Mouse (Mus musculus) intestine, embryonic 16.5 days (tissue): Measurements from ENCODE around the gene Enpp6. TPM values are rescaled to one million over a fixed set of nuclear protein-coding genes. Genes with fewer than 3 reads are reported as not detected.
"Not testable (repeated sequence)": the region's sequence is repeated elsewhere in the genome, so short reads cannot be mapped to it uniquely, and the experiment has no call there.

Experiments used
- ATAC-seq: fragments of 200-750 bp; cut with Nextera tagmentation; 2 replicates; pipeline ENCODE4 v1.8.0; 2017; ENCODE audit warnings: moderate TSS enrichment, moderate library complexity
- H3K27ac ChIP-seq: fragments of 300-500 bp; sonication (generic); 2 replicates; pipeline ENCODE4 v1.5.1; 2014; ENCODE audit warnings: mild to moderate bottlenecking, low read length
- H3K27me3 ChIP-seq: fragments of 300-500 bp; sonication (generic); replicated peaks from 2 replicates; pipeline ENCODE4 v1.6.1; 2014; ENCODE audit warnings: low read length, control low read depth, mixed read lengths; ENCODE audit not compliant: control insufficient read depth, insufficient read depth
- H3K36me3 ChIP-seq: fragments of 300-500 bp; sonication (generic); 2 replicates; pipeline ENCODE4 v1.6.1; 2014; ENCODE audit warnings: low read length, control low read depth; ENCODE audit not compliant: control insufficient read depth, insufficient read depth
- H3K4me1 ChIP-seq: fragments of 300-500 bp; sonication (generic); 2 replicates; pipeline ENCODE4 v1.6.1; 2014; ENCODE audit warnings: low read length, control low read depth, mixed read lengths; ENCODE audit not compliant: control insufficient read depth, insufficient read depth
- H3K4me2 ChIP-seq: fragments of 300-500 bp; sonication (generic); 2 replicates; pipeline ENCODE4 v1.6.1; 2014; ENCODE audit warnings: low read depth, low read length, control low read depth
- H3K4me3 ChIP-seq: fragments of 300-500 bp; sonication (generic); 2 replicates; pipeline ENCODE4 v1.5.1; 2014; ENCODE audit warnings: mild to moderate bottlenecking, low read length
- H3K9ac ChIP-seq: fragments of 300-500 bp; sonication (generic); 2 replicates; pipeline ENCODE4 v1.6.1; 2014; ENCODE audit warnings: low read depth, low read length
- H3K9me3 ChIP-seq: fragments of 300-500 bp; sonication (generic); 2 replicates; pipeline ENCODE4 v1.6.1; 2016; ENCODE audit warnings: low read length, control low read depth; ENCODE audit not compliant: control insufficient read depth
- WGBS: fragments of 180-500 bp; shearing (Covaris S2); extraction: QIAGEN DNeasy Blood & Tissue Kit; methylation state at CpG from one replicate; pipeline ENCODE4 v1.1.7; 2014; 5-methylcytosine and 5-hydroxymethylcytosine counted together
- polyA plus RNA-seq: library from polyadenylated mRNA; unstranded; fragments of >200 nt; fragmentation: Nextera tagmentation; extraction: Ambion mirVana; gene quantifications from 2 replicates; pipeline ENCODE4 v1.2.1, GENCODE M21; 2015

The Enpp6 gene
- polyA plus RNA-seq, 1 experiment from 2014 or later = 0.21 TPM

DNA sequence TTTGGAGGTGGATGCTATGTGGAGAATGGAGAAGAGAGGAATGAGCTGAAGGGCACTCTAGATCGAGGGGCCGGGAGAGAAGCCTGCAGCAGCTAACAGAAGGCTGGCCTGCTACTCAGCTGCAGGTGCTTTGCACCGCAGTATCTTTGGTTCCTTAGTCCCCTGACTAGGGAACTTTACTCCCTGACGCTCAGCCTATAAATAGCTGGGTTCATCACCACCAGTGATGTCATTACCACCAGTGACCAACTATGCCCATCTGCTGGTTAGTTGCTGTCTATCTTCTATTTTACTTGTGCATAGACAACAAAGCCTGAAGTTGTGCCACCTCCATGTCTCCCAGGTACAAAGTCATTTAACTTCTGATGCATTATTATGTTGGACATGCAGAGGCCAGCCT is 37.9 kb downstream of the Enpp6 start:
- Histone ChIP-seq H3K4me3 (no peak overlapping the region), H3K9ac (no peak overlapping the region), H3K4me1 (peaks cover 6% of the 10 kb centered on the region), H3K36me3 (no peaks in the 10 kb centered on the region), H3K27ac (no peak overlapping the region), H3K9me3 (no peaks in the 10 kb centered on the region), H3K27me3 (peaks cover 6% of the 10 kb centered on the region; the same call in 1 of the 2 replicates), H3K4me2 (no peak overlapping the region)
- WGBS = 93% methylated on average over 4 of the region's 4 CpGs
- no peak for ATAC-seq

- WGBS = 70% methylated on average over 10 of the region's 10 CpGs
- Histone ChIP-seq H3K4me3 (no peak overlapping the region), H3K27ac (no peak overlapping the region), H3K27me3 (peaks cover 4% of the 10 kb centered on the region; the same call in 1 of the 2 replicates), H3K4me1 (no peaks in the 10 kb centered on the region), H3K9me3 (no peaks in the 10 kb centered on the region), H3K36me3 (no peaks in the 10 kb centered on the region), H3K4me2 (no peak overlapping the region), H3K9ac (no peak overlapping the region)
- no peak for ATAC-seq
These were observed 40.3 kb downstream of the Enpp6 start for GRCm38 (mm10) chr8:47026841-47027490.

DNA sequence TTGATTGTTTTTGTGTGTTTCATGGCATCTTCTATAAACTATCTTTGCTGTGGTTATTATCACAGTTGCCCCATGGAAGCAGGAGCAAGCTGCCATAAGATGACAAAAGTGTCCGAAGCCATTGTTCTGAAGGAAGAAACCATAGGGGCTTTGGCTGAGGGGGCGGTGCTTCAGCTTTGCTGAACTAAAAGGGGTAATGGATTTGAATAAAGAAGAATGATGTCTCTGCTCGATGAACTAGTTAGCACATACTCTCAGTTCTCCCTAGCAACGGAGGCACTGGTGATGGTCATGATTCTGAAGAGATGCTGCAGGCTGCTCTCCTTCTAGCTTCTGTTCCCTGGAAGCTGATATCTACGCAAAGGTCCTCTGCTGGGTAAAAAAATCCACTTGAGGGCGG is 41.8 kb downstream of the Enpp6 start:
- Histone ChIP-seq H3K4me3 (no peak overlapping the region), H3K27me3 (0 out of 2 replicates have a peak, but pooled peaks cover 4% of the 10 kb centered on the region), H3K4me1 (no peaks in the 10 kb centered on the region), H3K27ac (no peak overlapping the region), H3K36me3 (no peaks in the 10 kb centered on the region), H3K9ac (no peak overlapping the region), H3K4me2 (no peak overlapping the region), H3K9me3 (no peaks in the 10 kb centered on the region)
- ATAC-seq = no peak
- 56% methylated on average over 6 of the region's 6 CpGs for WGBS

GRCm38 (mm10) chr8:47030321-47030720 is 43.6 kb downstream of the Enpp6 start:
- Histone ChIP-seq H3K9me3 (no peaks in the 10 kb centered on the region), H3K4me3 (no peak overlapping the region), H3K27ac (no peak overlapping the region), H3K9ac (no peak overlapping the region), H3K4me1 (no peaks in the 10 kb centered on the region), H3K27me3 (0 out of 2 replicates have a peak, but pooled peaks cover 4% of the 10 kb centered on the region), H3K36me3 (no peaks in the 10 kb centered on the region), H3K4me2 (no peak overlapping the region)
- whole genome bisulfite sequencing = 89% methylated on average over 19 of the region's 19 CpGs
- no peak for ATAC-seq

GRCm38 (mm10) chr8:47032081-47032480 is 45.4 kb downstream of the Enpp6 start:
- Histone ChIP-seq H3K27me3 (0 out of 2 replicates have a peak, but pooled peaks cover under 1% of the 10 kb centered on the region), H3K36me3 (no peaks in the 10 kb centered on the region), H3K27ac (no peak overlapping the region), H3K4me2 (no peak overlapping the region), H3K4me3 (no peak overlapping the region), H3K4me1 (no peaks in the 10 kb centered on the region), H3K9me3 (no peaks in the 10 kb centered on the region), H3K9ac (no peak overlapping the region)
- 75% methylated on average over 7 of the region's 7 CpGs for WGBS
- no peak for ATAC-seq

- Histone ChIP-seq H3K27me3 (no peaks in the 10 kb centered on the region), H3K9me3 (no peaks in the 10 kb centered on the region), H3K4me2 (no peak overlapping the region), H3K27ac (no peak overlapping the region), H3K4me3 (no peak overlapping the region), H3K4me1 (no peaks in the 10 kb centered on the region), H3K36me3 (no peaks in the 10 kb centered on the region), H3K9ac (no peak overlapping the region)
- 50% methylated on average over 4 of the region's 4 CpGs for WGBS
- ATAC-seq = peak; percentile 63
These were observed 47.3 kb downstream of the Enpp6 start for GRCm38 (mm10) chr8:47033976-47034375.

- H3K27me3 ChIP-seq = no peaks in the 10 kb centered on the region
- no peak overlapping the region for H3K4me3 ChIP-seq
- no peaks in the 10 kb centered on the region; the same call in 1 of the 2 replicates for H3K9me3 ChIP-seq
- no peak for ATAC-seq
- H3K4me2 ChIP-seq = no peak overlapping the region
- no peaks in the 10 kb centered on the region for H3K4me1 ChIP-seq
- H3K9ac ChIP-seq = no peak overlapping the region
- H3K27ac ChIP-seq = no peak overlapping the region
- 86% methylated on average over 8 of the region's 8 CpGs for WGBS
- no peaks in the 10 kb centered on the region for H3K36me3 ChIP-seq
These were observed 49.8 kb downstream of the Enpp6 start for GRCm38 (mm10) chr8:47036501-47036900.

- Histone ChIP-seq H3K36me3 (no peaks in the 10 kb centered on the region), H3K27me3 (no peaks in the 10 kb centered on the region), H3K4me2 (no peak overlapping the region), H3K9ac (no peak overlapping the region), H3K4me1 (no peaks in the 10 kb centered on the region), H3K9me3 (no peaks in the 10 kb centered on the region; the same call in 1 of the 2 replicates), H3K4me3 (no peak overlapping the region), H3K27ac (no peak overlapping the region)
- no peak for ATAC-seq
- WGBS = 59% methylated on average over 5 of the region's 5 CpGs
These were observed 50.7 kb downstream of the Enpp6 start for GRCm38 (mm10) chr8:47037405-47037804.

- not testable (repeated sequence) for H3K4me2 ChIP-seq, H3K9me3 ChIP-seq, ATAC-seq, H3K27ac ChIP-seq, H3K4me1 ChIP-seq, H3K4me3 ChIP-seq, H3K9ac ChIP-seq, H3K27me3 ChIP-seq, H3K36me3 ChIP-seq
- WGBS = 87% methylated on average over 3 of the region's 4 CpGs
These were observed 53.5 kb downstream of the Enpp6 start for GRCm38 (mm10) chr8:47040215-47040614.

- no peak overlapping the region for H3K9ac ChIP-seq
- 0 out of 2 replicates have a peak, but pooled peaks cover 3% of the 10 kb centered on the region for H3K9me3 ChIP-seq
- no peaks in the 10 kb centered on the region for H3K27me3 ChIP-seq
- H3K4me2 ChIP-seq = no peak overlapping the region
- no peaks in the 10 kb centered on the region for H3K4me1 ChIP-seq
- H3K36me3 ChIP-seq = no peaks in the 10 kb centered on the region
- 75% methylated on average over 4 of the region's 4 CpGs for WGBS
- ATAC-seq = no peak
- H3K4me3 ChIP-seq = no peak overlapping the region
- H3K27ac ChIP-seq = no peak overlapping the region
These were observed 59.7 kb downstream of the Enpp6 start for GRCm38 (mm10) chr8:47046340-47046739.
